Mouse (Mus musculus): ENCODE measurements around the gene Dnah14. TPM values are rescaled to one million over a fixed set of nuclear protein-coding genes. Genes with fewer than 3 reads are reported as not detected.

Gene Dnah14
- not detected for total RNA-seq (2023)

GRCm38 (mm10) chr1:181576322-181576721 lies at the start of gene Dnah14:
Gene Dnah14, plus strand, starts transcription at chr1:181576559.

GRCm38 (mm10) chr1:181842781-181843180 lies 266.4 kb downstream of the Dnah14 start, which contains the start of gene Lbr:
Gene Lbr, minus strand, starts transcription at chr1:181843046.

Other genes with a start within 250 kb of the Dnah14 start
- gene Cnih3, start 223.9 kb upstream of the Dnah14 start, total RNA-seq (2023) = not detected
- gene Ccdc121, start 65.1 kb upstream of the Dnah14 start, total RNA-seq (2023) = not detected

Measured in neutrophil, adult 59 days (primary cell).